Mouse (Mus musculus) liver, adult 2 months (tissue): Measurements from ENCODE around the gene Arl8b. TPM values are rescaled to one million over a fixed set of nuclear protein-coding genes. Genes with fewer than 3 reads are reported as not detected.

ENCODE experiments used
- DNase-seq: peaks from one replicate; pipeline ENCODE4 v3.0.0-alpha.2; 2011; ENCODE audit warnings: low read depth, low spot score; ENCODE audit errors: extremely low read depth
- H3K27ac ChIP-seq: fragments of 200-500 bp; replicated peaks from 2 replicates; pipeline ENCODE4 v1.5.1; 2012; ENCODE audit warnings: low read depth, mild to moderate bottlenecking, control low read depth, inconsistent platforms, low read length; ENCODE audit not compliant: insufficient read depth
- H3K27me3 ChIP-seq: fragments of 200-500 bp; 2 replicates; pipeline ENCODE4 v1.6.1; 2012; ENCODE audit warnings: mild to moderate bottlenecking, moderate library complexity, low read length, inconsistent platforms; ENCODE audit not compliant: control insufficient read depth, insufficient read depth
- H3K36me3 ChIP-seq: fragments of 200-500 bp; 2 replicates; pipeline ENCODE4 v1.6.1; 2012; ENCODE audit warnings: low read length, inconsistent platforms; ENCODE audit not compliant: control insufficient read depth, insufficient read depth
- H3K4me1 ChIP-seq: fragments of 200-500 bp; 2 replicates; pipeline ENCODE4 v1.6.1; 2011; ENCODE audit warnings: low read length; ENCODE audit not compliant: control insufficient read depth, insufficient read depth
- H3K4me3 ChIP-seq: fragments of 200-500 bp; 2 replicates; pipeline ENCODE4 v1.5.1; 2011; ENCODE audit warnings: low read depth, mild to moderate bottlenecking, control low read depth, low read length, moderate library complexity; ENCODE audit not compliant: insufficient read depth
- H3K79me2 ChIP-seq: fragments of 200-500 bp; 2 replicates; pipeline ENCODE4 v1.6.1; 2012; ENCODE audit warnings: inconsistent platforms, mild to moderate bottlenecking, low read length, moderate library complexity; ENCODE audit not compliant: control insufficient read depth, insufficient read depth
- H3K9ac ChIP-seq: fragments of 200-500 bp; 2 replicates; pipeline ENCODE4 v1.6.1; 2012; ENCODE audit warnings: low read depth, mild to moderate bottlenecking, control low read depth, inconsistent platforms, low read length
- CTCF ChIP-seq: fragments of 200-500 bp; IDR thresholded peaks from 2 replicates; pipeline ENCODE4 v1.5.1; 2011; ENCODE audit warnings: low read depth, low read length, control low read depth
- POLR2A ChIP-seq: fragments of 200-500 bp; IDR thresholded peaks from 2 replicates; pipeline ENCODE4 v1.6.1; 2011; ENCODE audit warnings: low read length, control low read depth; ENCODE audit not compliant: insufficient read depth; ENCODE audit errors: extremely low read depth
- WGBS: fragments of 180-500 bp; shearing (Covaris S2); methylation state at CpG from one replicate; pipeline ENCODE4 v1.1.7; 2018; 5-methylcytosine and 5-hydroxymethylcytosine counted together
- polyA plus RNA-seq: library from polyadenylated mRNA; depleted of rRNA; stranded (reverse); fragments of >200 nt; gene quantifications from 2 replicates; pipeline ENCODE4 v1.2.3, GENCODE M21; 2012
- total RNA-seq: library from RNA; depleted of rRNA; stranded (reverse); fragments of >200 nt; gene quantifications from 2 replicates; pipeline ENCODE4 v1.2.3, GENCODE M21; 2014

Gene Arl8b
- total and polyA plus RNA-seq, 2 experiments, result 8.9 to 24.2 TPM

DNA sequence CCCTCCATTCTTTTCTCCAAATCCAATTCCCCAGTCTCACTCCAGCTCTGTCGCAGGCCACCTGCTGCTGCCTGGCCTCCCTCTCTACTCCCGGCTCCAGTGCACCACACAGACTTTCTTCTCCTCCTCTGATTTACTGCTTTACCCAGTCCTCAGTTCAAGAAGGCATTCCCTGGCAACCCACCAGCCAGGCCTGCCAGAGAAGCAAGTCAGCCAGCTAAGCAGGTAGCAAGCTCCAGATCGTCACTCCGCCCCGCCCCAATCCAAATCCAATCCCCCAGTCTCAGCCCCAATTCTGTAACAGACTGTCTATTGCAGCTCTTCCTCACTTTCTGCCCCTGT, 23.2 kb upstream of the Arl8b start:
- no peaks in the 10 kb centered on the region for H3K27me3 ChIP-seq
- no peaks in the 10 kb centered on the region for H3K4me1 ChIP-seq
- H3K4me3 ChIP-seq, result no peak overlapping the region
- no peak for DNase-seq
- H3K9ac ChIP-seq, result no peak overlapping the region
- H3K36me3 ChIP-seq, result no peaks in the 10 kb centered on the region
- TF ChIP-seq POLR2A (no peak), CTCF (no peak)
- 90% methylated on average over 5 of the region's 5 CpGs for WGBS
- no peak overlapping the region for H3K27ac ChIP-seq
- H3K79me2 ChIP-seq, result no peaks in the 10 kb centered on the region

DNA sequence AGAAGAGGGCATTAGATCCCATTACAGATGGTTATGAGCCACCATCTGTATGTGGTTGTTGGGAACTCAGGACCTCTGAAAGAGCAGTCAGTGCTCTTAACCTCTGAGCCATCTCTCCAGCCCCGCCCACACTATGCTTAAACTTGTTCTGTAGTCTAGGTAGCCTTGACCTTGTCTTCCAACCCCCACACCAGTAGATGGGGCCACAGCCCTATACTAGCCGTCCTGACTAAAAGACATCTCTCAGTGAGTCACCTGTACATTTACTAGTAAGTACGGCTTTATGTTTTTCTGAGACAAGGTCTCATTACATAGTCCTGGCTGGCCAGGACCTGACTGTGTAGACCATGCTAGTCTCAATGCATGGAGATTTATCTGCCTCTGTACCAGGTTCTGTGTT, 12.0 kb upstream of the Arl8b start:
- Histone ChIP-seq H3K79me2 (no peaks in the 10 kb centered on the region), H3K27ac (no peak overlapping the region), H3K9ac (no peak overlapping the region), H3K27me3 (no peaks in the 10 kb centered on the region), H3K4me3 (no peak overlapping the region), H3K4me1 (peaks cover 3% of the 10 kb centered on the region; the same call in 1 of the 2 replicates), H3K36me3 (no peaks in the 10 kb centered on the region)
- WGBS, result 78% methylated on average over 3 of the region's 3 CpGs
- no peak for DNase-seq
- TF ChIP-seq POLR2A, result no peak
- TF ChIP-seq CTCF, result no peak

DNA sequence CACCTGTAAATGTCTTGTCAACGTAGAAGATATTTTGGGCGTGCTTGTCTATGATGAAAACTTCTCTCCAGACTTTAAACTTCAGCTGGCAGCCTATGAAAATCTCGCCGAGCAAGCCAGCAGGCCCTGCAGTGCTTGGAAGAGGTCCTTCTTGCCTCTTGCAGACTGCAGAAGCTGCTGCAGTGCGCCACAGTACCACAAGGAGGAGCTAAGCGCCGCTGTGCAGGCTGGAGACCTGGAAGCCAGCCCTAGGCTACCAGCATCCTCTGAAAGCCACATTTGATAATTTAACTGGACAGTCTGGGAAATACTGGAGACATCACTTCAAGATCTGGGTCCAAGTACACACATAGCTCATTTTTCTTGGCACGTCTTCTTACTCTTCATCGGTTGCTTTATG, 10.0 kb upstream of the Arl8b start:
- WGBS, result 9% methylated on average over 9 of the region's 9 CpGs
- H3K36me3 ChIP-seq, result no peaks in the 10 kb centered on the region
- H3K27me3 ChIP-seq, result no peaks in the 10 kb centered on the region
- peak; percentile 73 for DNase-seq
- H3K79me2 ChIP-seq, result no peaks in the 10 kb centered on the region
- no peak overlapping the region for H3K4me3 ChIP-seq
- H3K9ac ChIP-seq, result no peak overlapping the region
- H3K4me1 ChIP-seq, result peaks cover 3% of the 10 kb centered on the region; the same call in 1 of the 2 replicates
- TF ChIP-seq POLR2A (no peak), CTCF (peak; percentile 99)
- H3K27ac ChIP-seq, result peak overlapping the region; percentile 67

DNA sequence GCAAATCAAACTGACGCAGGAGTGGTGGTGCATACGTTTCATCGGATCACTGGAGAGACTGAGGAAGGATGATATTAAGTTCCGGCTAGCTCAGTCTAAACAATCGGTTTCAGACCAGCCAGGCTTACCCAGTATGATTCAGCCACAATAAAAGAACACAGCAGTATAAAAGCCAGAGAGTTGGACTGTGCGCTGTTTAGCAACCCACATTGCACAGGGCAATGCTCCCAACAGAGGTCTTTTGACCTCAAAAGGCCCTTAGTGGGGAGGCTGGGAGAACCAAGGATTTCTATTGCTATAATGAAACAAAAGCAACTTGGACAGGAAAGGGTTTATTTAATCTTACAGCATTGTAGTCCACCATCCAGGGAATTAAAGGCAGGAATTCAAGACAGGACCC, 9.4 kb upstream of the Arl8b start:
- Histone ChIP-seq H3K27me3 (no peaks in the 10 kb centered on the region), H3K27ac (peak overlapping the region; percentile 67), H3K79me2 (no peaks in the 10 kb centered on the region), H3K36me3 (no peaks in the 10 kb centered on the region), H3K9ac (no peak overlapping the region), H3K4me1 (peaks cover 3% of the 10 kb centered on the region; the same call in 1 of the 2 replicates), H3K4me3 (no peak overlapping the region)
- DNase-seq, result peak; percentile 89
- no peak for TF ChIP-seq CTCF
- no peak for TF ChIP-seq POLR2A
- 36% methylated on average over 6 of the region's 6 CpGs for WGBS

- no peak overlapping the region for H3K4me3 ChIP-seq
- no peak overlapping the region for H3K27ac ChIP-seq
- no peaks in the 10 kb centered on the region for H3K36me3 ChIP-seq
- no peak for TF ChIP-seq POLR2A
- no peak for TF ChIP-seq CTCF
- DNase-seq, result peak; percentile 35
- H3K9ac ChIP-seq, result no peak overlapping the region
- H3K27me3 ChIP-seq, result no peaks in the 10 kb centered on the region
- H3K79me2 ChIP-seq, result no peaks in the 10 kb centered on the region
- peaks cover 3% of the 10 kb centered on the region; the same call in 1 of the 2 replicates for H3K4me1 ChIP-seq
Measured at GRCm38 (mm10) chr6:108776274-108776673, 6.6 kb upstream of the Arl8b start.

GRCm38 (mm10) chr6:108777560-108778287, 5.2 kb upstream of the Arl8b start:
- WGBS, result 70% methylated on average over 8 of the region's 8 CpGs
- Histone ChIP-seq H3K4me3 (no peak overlapping the region), H3K36me3 (no peaks in the 10 kb centered on the region), H3K9ac (no peak overlapping the region), H3K27ac (no peak overlapping the region), H3K79me2 (no peaks in the 10 kb centered on the region), H3K27me3 (no peaks in the 10 kb centered on the region), H3K4me1 (peaks cover 3% of the 10 kb centered on the region; the same call in 1 of the 2 replicates)
- TF ChIP-seq POLR2A (no peak), CTCF (no peak)
- DNase-seq, result no peak
